Mouse (Mus musculus): ENCODE measurements around the gene Fahd1.

Gene Fahd1

DNA sequence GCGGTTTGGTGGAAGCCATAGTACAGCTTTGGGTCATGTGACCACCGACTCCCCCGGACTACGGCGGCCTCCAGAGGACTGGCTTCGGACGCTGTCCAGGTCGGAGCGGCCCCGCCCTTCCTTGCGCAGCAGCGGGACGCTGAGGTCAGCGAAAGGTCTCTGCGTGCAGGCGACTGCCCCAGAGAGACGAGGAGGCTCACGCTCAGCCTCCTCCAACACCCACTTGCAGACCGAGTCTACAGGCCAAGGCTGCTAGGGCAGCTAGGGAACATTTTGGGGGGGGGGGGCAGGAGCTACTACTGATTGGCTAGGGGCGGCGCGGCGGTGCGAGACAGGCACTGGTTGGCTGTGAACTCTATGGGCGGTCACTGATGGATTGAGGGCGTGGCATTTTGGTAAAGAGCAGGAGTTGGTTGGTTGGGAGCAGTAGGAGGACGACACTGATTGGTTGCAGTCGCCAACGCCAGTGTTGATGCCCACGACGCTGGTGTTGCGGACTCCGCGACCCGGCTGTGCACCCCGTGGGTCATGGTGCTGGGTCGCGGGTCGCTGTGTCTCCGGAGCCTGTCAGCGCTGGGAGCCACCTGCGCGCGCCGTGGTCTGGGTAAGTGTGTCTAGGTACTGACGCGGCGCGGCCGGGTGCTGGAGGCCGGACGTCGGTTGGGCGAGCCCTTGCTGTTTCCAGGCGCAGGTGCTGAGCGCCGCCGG lies at the start of gene Fahd1:
Gene Fahd1 (minus strand): TSS at position 300 of the 708 bp plus-strand sequence.
- peak; percentile 91 for DNase-seq

DNA sequence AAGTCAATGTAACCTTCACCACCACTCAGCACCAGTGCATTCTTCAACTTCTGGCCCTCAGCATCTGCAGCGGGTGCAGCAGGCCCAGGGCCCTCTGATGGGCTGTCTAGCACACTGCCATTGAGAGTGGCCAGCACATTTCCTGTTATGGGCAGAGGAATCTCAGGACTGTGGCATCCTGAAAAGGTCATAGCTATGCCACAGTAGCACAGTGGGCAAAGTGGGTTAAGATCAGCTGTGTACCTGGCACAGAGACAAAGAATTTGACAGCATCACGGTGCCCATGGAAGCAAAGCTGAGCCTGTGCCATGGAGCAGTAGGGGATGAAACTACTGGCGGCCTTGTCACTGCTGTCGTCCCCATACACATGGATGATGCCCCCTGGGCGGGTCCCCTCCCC lies 49.0 kb upstream of the Fahd1 start:
- DNase-seq = no peak

DNA sequence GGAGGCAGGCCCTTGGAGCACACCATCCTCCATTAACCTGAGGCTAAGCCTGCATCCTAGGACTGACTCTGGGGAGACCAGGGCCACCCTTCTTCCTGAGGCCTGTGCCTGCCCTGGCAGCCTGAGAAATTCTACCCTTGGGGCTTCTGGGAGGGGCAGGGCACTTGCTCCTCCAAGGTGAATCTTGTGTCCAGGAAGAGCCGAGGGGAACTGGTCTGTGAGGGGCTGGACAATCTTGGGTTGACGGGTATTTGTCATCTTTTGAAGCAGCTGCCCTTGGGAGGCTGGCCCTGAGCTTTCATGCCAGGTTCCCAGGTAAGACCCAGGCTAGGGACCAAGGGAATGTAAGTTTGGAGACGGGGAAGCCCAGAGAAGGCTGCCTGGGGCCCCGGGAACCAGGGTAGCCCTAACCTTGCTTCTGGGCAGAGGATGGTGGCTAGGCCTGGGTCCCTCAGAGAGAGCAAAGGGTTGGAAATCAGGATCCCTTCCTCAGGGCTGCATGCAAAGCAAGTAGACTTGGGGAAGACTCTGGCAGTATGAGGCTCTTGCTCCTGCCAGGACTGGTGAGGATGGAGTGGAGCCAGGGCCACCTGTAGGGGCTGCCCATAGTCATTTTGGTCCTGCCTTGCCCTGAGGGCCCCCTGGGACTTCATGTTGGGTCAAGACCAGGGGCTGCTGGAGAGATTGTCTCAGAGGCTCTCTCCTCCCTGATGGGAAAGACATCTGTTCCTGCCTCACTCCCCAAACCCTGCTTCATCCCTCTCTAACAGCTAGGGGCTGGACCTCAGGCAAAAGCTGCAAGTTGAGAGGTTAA lies 48.1 kb upstream of the Fahd1 start:
- no peak for DNase-seq

DNA sequence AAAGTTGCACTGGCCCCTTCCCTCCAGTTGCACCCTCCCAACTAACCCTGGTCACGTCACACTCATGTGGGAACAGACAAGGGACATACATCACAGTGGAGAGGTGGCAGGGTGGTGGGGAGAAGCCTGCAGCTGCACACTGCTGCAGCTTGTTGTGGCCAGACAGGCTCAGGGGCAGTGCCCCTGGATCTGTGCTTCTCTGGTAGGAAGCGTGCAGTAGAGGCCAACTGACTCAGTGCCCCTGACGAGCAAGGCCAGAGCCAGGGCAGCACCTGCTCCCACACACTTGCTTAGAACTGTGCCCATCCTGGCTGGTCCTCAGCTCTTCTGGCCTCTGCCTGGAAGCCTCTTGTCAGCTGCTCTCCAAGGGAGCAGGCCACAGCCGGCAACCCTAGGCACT lies 47.4 kb upstream of the Fahd1 start:
- no peak for DNase-seq

DNA sequence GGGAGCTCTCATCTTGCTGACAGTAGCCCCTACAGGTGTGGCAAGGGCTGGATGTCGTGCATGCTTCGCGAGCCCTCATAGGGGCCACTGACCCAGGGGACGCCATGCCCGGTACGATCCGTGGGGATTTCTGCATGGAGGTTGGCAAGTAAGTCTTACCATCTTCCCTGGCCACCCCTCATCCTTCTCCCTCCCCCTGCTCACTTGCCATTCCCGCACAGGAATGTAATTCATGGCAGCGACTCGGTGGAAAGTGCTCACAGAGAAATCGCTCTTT lies 46.8 kb upstream of the Fahd1 start:
- no peak for DNase-seq

DNA sequence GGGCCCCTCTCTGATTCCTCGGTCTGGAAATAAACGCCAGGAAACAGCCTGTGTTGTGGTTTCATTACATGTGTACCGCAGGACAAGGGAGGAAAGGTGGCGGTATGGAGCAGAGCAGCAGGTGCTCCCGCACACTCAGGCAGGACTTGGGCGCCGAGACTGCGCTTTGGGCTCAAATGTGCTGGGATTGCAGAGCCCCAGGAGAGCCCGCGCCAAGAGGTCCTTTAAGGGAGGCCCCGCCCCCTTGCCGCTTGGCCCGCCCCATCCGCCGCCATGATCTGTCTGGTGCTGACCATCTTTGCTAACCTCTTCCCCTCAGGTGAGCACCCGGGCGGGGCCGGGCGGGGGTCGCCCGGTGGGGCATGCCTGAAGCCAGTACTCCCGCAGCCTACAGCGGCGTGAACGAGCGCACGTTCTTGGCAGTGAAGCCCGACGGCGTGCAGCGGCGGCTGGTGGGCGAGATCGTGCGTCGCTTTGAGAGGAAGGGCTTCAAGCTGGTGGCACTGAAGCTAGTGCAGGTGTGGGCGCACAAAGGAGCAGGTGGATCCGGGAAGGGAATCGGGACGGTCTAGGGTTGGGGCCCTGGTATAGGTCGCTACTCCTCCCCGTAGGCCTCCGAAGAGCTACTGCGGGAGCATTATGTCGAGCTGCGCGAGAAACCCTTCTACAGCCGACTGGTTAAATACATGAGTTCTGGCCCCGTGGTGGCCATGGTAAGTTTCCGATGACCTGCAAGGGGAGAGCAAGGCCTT lies 46.3 kb upstream of the Fahd1 start, which contains the start of gene Nme3:
Gene Nme3 (plus strand): TSS at position 260 of the 752 bp plus-strand sequence.
- DNase-seq = peak; percentile 74

DNA sequence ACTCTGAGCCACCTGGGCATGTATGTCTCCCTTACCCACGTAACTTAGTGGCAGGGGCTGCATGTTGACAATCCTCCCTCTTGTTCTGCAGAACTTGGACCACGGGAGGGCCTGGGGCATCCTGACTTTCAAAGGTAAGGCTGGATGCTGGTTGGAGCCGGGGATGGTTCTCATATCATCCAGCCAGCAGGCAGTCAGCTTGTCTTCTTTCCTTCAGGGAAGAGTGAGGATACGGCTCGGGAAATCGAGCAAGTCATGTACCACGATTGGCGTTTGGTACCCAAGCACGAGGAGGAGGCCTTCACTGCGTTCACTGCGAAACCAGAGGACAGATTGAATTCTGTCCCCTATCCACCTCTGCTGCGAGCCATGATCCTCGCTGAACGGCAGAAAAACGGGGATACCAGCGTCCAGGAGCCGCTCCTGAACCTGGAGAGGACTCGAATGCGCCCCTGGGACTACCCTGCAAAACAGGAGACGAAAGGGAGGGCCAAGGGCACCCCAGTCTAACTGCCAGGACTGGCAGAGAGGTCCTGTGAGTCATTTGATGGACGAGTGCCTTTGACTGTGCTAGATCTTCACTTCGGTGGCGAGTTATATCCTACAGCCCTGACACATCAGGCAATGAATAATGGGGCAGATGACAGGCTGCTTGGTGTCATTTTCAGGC lies 45.5 kb upstream of the Fahd1 start:
- no peak for DNase-seq

DNA sequence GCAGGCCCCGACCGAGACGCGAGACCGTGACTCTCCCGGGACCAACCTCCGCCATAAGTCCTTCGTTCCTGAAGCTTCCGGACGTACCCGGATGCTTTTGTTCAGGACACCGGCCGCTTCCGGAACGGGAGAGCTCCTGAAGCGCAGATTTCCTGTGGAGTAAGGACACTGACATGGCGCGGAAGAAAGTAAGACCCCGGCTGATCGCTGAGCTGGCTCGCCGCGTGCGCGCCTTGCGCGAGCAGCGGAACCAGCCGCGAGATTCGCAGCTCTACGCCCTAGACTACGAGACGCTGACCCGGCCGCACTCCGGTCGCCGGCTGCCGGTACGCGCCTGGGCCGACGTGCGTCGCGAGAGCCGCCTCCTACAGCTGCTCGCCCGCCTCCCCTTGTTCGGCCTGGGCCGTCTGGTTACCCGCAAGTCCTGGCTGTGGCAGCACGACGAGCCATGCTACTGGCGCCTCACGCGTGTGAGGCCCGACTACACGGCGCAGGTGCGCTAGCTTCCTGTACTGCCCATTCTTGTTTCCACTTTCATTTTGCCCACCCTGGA lies 44.9 kb upstream of the Fahd1 start, which contains the start of the genes Eme2 and Mrps34:
Gene Eme2 (minus strand): TSS at position 93 of the 553 bp plus-strand sequence.
Gene Mrps34 (plus strand): TSS at position 122 of the 553 bp plus-strand sequence.
- peak; percentile 82 for DNase-seq

DNA sequence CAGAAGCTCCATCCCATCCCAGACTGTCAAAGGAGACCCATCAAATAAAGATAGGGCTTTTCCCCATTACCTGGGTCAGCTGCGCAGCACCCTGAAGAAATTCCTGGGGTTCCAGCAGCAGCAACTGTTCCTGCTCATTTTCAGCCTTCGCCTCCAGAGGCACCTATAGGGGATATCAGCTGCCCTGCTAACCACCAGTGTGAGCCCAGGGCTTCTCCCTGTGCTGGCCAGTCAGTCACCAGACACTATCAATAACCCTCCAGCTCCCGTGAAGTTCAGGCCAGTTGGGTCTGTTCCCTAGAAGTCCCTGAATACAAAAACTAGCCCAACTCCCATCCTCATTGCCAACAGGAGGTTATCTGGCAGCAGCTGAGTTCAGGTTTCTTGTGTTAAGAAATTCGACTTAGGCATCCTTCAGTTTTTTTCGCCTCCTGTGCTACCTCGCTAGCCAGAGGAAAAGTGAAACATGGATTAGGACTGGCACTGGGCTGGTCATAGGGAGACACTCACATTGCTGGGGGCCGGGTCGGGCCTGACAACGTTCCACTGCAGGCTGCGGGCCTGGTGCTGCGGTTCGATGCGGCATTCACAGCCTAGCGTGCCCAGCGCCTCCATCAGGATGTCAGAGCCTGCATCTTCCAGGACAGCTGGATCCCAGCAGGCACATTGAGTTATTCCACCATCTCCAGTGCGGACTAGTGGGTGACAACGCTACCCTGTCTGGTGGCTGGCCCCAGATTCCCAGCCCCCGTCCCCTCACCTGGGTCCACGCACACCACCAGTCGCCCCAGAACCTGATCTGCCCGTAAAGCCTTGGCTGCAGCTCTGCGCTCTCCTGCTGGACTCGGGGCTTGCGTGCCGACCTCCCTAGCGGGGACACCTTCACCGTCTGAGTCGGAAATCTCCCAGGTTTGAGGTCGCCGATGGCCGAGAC lies 44.2 kb upstream of the Fahd1 start:
- no peak for DNase-seq

DNA sequence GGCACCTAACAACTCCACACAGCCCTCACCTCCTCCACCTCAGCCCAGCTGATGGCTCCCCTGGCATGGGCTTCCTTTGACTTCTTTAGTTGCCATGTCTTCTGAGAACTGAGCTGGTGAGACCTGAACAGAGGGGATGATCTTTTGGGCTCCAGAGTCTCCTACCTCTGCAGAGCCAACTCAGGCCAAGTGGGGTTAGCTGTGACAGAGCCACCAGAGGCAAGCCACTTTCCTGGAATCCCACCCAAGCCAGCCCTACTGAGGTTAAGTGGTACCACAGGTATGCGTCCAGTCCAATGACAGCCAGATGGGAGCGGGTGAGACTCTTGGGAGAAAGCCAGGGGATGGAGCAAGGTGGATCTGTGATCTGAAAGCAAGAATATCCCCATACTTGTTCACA lies 43.1 kb upstream of the Fahd1 start:
- DNase-seq = no peak

DNA sequence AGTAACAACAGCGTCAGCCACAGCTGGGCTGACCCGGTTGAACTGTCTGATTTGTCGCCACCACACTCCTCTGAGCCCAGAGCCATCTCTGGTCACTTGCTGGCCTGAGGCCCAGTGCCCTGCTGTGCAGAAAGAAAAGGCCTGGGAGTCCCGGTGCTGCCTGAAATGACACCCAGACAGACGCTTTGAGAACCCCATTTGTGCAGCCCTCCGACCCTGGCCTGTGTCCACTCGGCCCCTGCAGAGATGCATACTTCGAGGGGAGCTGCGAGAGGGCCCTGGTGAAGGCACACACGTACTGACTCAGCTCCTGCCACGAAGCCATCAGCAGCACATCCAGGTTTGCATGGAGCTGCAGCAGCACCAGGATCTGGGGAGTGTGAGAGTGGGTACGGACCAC lies 42.6 kb upstream of the Fahd1 start:
- DNase-seq = no peak

DNA sequence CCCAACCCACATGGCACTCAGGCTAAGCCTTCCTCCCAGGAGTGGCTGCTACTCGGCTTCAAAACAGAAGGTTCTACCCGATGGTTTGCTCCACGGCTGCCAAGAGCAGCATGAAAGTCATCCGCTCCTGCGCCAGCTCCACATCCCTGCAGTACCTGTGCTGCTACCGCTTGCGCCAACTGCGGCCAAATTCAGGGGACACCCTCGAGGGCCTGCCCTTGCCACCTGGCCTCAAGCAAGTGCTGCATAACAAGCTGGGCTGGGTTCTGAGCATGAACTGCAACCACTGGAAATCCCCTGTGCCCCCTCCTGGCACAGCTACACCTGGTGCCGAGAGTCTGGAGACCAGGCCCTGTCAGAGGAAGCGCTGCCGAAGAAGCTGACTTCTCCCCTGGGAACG lies 41.2 kb upstream of the Fahd1 start:
- DNase-seq = no peak

DNA sequence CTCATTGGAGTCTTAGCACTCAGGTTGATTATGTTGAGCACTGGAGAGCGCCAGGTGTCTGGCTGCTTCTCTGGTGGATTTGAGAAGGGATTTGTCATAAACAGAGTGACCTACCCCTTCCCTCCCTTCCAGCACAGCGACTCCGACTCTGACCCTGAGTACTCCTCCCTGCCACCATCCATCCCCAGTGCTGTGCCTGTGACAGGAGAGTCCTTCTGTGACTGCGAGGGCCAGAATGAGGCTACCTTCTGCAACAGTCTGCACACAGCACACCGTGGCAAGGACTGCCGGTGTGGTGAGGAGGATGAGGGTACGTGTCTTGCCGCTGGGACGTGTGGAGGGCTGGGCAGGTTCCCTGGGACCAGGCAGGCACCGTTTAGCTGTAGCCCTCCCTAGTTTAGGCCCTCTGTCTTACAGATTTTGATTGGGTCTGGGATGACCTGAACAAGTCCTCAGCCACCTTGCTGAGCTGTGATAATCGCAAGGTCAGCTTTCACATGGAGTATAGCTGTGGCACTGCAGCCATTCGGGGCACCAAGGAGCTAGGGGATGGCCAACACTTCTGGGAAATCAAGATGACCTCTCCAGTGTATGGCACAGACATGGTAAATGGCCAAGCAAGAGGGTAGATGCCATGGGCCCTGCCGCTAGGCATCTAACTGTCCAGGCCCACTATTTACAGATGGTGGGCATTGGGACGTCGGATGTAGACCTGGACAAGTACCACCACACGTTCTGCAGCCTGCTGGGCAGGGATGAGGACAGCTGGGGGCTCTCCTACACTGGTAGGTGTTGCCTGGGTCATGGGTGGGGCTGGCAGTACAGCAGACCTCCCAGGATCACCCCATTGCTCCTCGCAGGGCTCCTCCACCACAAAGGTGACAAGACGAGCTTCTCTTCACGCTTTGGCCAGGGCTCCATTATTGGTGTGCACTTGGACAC lies 40.3 kb upstream of the Fahd1 start:
- DNase-seq = no peak

DNA sequence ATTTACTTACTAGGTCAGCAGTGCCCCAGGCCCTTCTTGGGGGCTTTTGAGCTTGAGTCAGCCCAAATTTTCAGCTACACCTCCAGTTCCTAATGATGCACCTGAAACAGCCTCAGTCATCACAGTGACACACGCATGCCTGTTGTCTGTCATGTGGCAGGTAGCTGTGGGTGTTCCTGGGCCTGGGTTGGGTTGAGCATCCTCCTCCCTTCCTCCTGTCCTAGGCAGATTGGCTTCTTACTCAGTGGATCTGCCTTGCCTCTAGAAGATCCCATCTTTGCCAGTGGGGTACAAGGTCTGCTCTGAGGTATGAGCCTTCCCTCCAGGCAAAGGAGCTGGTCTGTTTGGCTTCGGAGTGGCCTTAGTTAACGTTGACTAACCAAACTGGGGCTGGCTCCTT lies 38.7 kb upstream of the Fahd1 start:
- no peak for DNase-seq

DNA sequence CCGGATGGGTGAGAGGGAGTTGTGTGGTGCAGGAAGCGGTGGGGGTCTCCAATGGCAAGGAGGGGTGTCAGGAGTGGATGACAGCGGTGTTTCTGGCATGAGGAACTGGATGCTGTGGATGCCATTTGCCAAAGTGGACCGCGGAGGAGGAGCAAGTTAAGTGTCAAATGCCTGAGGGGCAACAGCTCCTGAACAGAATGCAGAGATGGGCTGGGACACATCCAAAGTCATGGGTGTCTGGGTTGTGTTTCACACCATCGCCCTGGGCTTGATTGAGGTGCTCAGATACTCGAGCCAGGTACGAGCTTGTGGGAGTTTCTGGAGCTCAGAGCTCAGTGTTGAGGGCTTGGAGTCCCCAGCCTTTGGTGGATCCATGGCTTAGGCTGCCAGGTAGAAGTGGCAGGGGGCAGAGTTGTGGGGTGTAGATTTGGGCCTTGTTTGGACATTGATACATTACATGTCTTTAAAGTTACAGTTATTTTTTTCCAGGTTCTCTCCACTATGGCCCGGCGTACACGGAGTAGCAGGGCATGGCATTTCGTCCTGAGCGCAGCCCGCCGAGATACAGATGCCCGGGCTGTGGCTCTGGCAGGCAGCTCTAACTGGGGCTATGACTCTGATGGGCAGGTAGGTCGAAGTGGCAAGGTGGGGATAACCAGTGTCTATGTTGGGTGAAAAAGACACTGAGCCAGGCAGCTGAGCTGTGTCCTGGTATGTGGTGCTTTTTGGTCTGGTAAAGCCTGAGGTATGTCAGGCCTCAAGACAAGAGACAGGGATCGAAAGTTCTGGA lies 37.3 kb upstream of the Fahd1 start:
- no peak for DNase-seq

DNA sequence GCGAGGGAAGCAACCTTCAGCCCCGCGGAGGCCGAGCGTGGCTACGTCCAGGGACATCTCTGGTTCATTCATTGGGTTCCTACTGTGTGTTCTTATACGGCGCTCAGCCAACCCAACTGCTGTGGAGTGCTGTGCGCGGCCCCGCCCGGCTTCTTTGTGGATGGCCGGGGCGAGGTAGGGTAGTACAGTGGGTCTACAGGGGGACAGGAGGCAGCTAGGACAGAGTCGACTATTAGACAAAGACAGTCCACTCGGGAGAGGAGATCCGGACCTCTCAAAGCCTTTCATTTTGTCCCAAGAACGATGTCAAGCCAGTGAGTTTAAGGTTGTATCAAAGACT lies 36.7 kb upstream of the Fahd1 start:
- no peak for DNase-seq

DNA sequence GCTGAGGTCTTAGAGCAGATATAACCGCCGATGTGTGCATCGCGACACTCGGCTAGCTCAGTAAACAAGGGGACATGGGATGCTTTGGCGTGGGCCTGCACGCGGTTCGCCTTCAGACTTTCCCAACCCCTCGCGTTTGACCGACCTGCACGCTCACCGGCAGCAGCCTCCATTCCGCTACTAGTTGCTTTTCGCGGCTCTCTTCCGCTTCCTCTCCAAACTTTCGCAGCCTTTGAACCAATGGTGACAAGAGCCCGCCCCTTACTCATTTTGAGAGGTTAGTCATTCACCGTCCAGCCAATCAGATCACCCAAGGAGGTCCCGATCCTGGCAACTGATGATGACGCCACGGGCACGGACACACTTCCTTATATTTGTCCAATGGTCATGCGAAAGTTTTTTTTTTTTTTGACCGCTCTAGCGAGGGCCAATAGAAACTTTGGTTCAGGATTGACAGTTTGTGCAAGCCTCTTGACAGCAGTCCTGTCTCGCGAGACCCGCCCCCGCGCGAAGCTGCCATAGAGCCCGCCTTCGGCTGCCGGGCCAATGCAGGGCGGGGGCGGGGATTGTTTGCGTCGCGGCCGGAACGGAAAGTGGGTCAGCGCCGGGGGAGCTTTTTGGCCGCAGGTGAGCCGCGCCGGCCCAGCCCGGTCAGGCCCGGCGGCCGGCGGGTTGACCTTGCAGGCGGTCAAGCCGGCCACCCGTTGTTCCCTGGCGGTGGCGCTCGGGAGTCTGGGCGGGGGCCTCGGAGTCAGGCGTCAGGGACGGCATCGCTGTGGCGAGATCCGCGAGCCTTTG lies 36.2 kb upstream of the Fahd1 start, which contains the start of the genes Nubp2 and Spsb3:
Gene Nubp2 (minus strand): TSS at position 216 of the 798 bp plus-strand sequence.
Gene Spsb3 (plus strand): TSS at position 510 of the 798 bp plus-strand sequence.
- peak; percentile 99 for DNase-seq

DNA sequence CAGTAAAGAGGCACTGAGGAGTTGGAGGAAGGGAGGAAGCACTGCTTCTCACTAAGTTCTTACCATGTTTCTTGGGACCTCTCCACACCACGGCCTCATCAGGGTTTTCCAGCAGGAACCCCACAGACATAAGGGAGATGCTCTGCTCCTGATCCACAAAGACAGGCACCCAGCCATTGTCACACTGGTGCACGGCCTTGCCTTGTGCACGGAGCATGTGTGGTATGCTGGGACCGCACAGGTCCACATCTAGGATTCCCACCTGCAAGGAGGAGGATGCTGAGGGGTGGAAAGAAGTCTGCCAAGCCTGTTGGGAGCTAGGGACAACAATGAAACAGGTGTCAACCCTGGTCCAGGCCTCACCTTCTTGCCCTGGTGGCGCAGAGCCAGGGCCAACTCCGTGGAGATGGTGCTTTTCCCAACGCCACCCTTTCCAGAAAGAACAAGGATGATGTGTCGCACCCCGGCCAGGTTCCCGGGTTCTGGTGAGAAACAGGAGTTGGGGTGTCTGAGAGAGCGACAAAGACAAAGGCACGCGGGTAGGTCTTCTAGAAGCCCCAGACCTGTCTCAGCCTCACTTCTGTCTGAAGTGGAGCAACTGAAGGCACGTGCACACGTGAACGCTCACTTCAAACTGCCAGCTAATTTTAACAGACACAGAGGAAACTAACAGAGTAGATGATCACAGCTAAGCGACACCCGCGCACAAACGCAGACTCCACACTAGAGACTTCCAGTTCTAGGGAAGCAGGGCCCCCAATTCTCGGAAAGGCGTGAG lies 35.4 kb upstream of the Fahd1 start:
- no peak for DNase-seq
